Mouse (Mus musculus): ENCODE measurements around the gene Abcg1.

The Abcg1 gene

DNA sequence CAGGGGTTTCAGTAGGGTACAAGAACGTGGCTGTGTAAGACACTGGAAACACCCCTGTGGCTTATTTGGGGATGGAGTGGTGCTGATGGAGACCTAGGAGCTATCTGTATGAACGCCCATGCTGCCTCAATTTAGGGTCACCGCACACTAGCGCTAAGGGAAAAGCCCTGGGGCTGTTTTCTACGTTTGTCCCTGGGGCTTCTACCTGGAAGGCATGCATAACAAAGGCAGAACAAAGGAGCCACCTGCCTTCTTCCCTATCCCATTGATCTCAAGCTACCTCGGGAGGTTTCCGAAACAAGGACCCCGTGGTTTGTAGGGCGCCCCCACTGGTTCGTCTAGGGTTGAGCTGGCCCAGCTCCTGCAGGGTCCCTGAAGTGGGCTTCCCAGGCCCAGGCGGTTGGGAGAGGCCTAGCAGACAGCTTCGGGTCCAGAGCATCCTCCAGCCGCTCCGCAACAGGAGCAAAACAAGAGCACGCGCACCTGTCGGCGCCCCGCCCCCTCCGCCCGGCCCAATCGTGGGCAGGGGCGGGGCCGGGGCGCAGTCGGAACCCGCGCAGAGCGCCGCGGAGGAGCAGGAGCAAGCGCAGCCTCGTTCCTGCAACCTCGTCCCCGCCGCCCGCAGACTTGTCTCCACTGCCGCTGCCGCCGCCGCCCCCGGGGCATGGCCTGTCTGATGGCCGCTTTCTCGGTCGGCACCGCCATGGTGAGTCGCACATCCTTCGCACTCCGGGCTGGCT lies at the start of gene Abcg1:
TSS of gene Abcg1 (plus strand) at position 525 of the 740 bp plus-strand sequence.
- DNase-seq, result peak; percentile 69 to 78

DNA sequence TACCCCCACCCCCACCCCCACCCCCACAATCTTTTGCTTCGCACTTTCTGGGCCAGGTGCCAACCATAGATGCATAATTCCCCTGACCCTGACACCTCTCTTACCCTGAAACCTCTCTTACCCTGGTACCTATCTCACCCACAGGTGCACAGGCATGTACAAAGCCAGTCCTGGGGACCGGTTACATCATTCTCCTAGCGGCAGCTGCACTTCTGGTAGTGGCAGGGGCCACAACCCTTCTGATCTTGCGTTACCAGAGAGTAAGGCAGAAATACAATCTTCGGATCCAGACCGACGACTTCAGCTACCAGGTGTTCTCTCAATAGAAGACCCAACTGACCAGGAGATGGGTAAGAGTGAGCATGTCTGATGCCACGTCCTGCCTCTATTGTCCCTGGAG lies 49.1 kb upstream of the Abcg1 start:
- DNase-seq, result no peak

DNA sequence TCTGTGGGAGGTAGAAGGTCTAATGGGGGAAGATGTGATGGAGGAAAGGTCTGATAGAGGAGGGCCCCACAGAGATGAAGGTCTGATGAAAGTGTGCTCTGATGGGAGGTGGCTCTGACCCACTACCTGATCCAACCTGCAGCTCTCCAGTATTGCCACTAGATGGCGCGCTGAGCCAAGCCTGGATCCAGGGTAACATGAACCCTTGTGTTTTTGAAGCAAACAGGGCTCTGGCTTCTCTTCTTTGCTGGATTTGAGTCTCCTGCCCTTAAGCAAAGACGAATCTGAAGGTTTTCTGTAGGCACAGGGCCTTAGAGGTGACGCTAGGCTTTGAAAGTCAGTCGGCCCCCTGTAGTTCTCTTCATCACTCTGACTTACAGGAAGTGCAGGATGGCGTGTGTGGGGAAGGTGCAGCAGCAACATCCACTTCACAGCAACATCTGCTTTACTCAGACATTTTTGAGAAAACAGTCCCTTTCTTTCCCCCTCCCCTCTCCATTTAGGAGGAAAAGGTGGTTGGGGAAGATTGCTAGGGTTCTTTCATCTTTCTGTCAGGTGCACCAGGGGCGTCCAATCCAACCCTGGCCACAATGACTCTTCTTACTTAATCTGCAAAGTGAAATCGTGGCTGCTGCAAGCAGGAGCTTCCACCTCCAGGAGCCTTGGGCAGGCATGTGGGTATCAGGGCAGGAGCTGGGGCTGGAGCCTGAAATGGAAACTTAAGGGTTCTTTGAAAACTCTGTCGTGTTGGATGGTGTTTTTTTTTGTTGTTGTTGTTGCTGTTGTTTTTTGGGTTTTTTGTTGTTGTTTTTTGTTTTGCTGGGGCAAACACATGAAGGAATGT lies 45.7 kb upstream of the Abcg1 start:
- peak; percentile 63 to 65 for DNase-seq

DNA sequence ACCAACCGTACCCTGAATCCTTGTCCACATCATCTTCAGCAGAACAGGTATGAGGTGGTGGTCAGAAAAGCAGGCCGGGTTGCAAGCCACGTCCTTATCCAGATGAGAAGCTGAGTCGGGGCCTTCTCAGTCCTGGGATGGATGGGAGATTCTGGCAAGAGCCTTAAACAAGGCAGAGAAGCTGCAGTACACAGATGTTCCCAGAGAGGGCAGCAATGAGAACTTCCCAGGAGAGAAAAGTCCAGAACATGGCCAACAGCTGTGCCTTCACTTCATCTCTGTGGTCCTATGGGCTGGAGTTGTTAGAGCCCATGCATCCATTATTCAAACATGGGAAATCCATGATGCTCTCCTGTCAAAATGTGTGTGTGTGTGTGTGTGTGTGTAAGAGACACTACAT lies 39.2 kb upstream of the Abcg1 start:
- DNase-seq, result peak; percentile 77 to 78

DNA sequence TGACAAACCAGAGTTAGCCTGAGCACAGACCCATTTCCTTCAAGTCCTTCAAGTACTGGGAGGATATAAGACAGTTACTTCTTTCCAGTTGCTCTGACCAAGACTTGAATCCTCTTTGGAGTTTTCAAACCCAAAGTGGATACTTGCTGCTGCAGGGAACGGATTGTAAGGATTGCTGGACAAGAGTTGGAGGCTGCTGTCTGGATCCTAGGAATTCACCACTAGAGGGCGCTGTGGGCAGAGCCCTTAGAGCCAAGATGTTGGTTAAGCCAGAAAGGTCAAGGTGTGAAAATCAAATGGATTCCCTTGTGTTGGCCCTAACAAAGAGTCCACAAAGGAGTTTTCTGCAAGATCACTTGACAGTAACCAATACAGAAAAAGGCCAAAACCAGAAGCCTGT lies 38.0 kb upstream of the Abcg1 start:
- DNase-seq, result peak; percentile 75 to 78

DNA sequence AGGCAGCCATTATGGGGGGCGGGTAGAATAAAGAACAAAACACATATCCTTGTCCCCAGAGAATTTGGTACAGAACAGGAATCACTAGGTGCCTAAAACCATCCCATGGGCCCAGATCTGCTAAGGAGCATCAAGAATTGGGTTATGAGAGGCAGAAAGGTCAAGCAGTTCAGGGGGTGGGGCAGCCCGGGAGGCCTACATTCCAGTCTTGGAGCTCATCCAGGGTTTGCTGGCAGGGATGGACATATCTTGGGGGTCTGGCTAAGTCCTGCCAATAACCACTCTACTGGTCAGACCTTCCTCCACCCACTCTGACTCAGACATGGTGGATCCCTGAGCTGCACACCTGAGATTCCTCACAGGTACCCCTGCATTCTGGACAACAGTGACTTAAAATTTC lies 37.4 kb upstream of the Abcg1 start:
- no peak for DNase-seq

DNA sequence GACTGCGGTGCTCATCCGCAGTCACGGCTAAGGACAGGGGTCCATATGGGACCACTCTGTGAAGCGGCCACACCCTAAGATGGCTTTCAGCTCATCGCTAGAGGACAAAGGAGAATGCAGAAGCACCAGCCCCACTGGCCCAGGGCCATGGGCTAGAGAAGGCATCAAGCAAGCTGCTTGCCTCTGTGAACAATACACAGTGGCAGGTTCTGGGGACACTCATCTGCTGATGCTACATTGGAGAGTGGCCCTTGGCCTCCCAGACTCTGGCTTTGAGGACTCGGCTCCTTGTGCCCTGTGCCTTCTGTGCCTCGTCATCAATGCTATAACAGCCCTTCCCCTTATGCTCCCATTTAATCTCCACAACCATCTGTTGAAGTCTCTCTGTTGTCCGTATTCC lies 36.2 kb upstream of the Abcg1 start:
- DNase-seq, result no peak

DNA sequence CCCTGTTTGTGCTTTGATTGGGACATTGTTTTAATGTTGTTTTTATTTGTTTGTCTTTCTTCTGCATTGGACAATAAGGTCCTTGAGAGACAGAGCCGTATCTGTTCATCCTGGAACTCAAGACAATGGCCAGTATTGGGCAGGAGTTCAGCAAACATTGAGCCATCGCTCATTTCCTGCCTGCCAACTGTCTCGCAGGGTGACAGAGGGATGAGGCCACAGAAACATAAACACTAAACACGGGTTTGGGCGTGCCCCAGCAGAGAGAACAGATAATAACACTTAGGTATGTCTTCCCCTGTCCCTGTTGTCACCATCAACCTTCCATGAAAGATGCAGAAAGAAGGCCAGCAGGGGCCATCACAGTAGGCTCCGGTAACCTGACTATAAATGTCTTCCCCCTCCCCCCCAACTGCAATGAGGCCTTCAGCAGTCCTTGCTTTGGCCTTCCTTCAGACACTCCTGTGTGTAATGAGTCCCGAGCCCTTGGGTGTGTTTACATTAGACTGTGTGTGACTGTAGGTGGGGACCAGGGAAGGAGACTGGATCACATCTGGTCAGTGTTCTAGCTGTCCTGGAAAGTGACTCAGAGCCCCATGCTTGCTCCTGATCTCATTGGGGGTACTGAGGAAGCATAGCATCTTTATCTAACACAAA lies 33.2 kb upstream of the Abcg1 start:
- DNase-seq, result no peak

DNA sequence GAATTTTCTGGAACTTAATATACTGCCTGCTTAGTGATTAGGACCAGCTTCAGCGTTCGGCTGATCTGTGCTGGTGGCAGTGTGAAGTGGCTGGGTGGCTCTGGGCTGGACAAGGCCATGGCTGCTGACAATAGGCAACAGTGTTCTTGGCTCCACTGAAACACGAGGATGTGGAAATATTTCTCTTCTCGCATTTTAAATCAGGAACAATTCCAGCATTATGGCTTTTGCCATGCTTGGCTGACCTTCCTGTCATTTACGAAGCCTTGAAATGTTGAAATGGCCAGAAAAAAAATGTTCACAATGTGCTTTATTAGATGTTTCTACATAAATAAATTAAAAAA lies 32.7 kb upstream of the Abcg1 start:
- no peak for DNase-seq

DNA sequence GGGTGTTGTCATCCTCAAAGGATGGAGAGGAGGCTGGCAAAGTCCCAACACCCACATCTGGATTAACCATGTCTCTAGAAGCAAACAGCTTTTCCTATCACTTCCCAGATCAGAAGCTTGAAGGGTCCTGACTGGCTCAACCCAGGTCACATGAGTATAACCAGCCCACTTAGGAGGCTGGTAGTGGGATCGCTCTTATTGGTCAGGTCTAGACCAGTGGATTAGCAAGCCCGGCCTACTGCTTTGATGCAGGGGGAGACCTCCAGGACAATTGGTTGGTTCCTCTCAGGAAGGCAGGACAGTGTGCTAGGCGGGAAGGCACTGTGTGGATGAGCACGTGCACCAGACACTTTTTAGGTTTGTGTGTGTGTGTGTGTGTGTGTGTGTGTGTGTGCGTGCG lies 30.5 kb upstream of the Abcg1 start:
- DNase-seq, result no peak

DNA sequence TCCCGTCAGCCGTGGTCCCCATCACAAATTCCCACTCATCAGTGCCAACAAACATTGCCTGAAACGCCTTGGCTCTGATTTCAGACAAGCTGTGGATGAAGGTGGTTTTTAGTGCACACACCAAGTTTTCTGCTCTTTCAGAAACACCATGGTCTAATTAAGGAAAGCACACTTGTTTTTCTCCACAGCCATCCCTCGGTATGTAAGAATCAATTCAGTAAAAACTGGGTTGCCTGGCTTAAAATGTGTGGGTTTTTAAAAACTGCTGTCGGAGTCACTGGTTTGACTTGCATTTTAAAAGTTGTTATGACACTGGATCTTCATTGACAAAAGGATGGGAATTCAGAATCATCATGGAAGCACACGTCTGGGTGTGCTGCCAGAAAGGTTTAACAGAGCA lies 29.8 kb upstream of the Abcg1 start:
- no peak for DNase-seq

DNA sequence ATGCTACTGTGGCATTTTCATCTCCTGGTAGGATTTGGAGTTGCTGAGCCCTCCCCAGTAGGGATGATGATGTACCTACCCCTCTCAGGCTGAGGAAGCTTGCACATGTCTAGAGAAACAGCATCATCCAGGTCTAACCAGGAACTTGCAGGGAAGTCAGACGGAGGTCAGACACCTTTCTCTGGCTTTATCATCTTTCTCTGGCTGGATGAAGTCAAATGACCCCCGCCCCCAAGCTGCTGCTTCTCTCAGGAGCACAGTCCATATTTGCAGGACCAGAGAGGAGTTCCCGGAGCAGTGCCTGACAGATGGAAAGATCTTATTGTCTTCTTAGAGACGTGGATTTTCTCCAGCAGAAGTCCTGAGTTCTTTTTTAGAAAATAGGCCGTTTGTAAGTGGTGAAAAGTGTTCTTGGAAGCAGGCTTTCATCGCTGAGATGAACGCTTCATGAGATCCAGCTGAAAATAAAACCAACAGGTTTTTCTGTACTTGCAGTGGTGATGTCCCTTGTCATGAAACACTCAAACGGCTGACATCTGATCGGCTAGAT lies 28.6 kb upstream of the Abcg1 start:
- DNase-seq, result no peak

DNA sequence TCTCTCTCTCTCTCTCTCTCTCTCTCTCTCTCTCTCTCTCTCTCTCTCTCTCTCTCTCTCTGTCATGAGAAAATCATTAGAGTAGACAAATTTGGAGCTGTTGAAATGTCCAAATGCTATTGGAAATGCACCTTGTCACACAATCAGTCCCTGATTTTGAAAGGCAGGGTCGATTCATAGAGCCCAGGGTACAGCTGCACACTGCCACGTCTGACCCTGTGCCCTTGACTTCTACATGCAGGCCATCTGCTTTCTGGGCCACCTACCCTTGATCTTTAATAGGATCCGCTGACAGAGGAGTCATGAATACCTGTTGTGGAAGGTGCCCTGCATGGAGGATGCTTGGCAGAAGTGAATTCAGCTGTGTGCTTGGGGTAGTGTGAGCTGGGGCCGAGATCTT lies 28.1 kb upstream of the Abcg1 start:
- DNase-seq, result no peak

DNA sequence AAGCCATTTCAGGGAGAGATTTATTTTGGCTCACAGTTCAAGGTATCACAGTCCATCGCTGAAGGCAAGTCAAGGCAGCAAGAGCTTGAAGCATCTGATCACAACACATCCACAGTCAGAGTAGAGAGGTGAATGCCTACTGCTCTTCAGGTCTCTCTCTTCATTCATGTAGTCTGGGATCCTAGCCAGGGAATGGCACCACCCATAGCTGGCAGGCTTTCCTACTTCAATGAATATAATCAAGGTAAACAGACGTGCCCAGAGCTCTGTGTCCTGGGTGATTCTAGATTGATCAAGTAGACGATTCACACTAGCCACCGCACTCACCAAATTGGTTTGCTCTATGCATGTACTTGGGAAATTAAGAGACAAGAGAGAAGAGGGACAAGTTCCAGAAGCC lies 25.1 kb upstream of the Abcg1 start:
- no peak for DNase-seq

DNA sequence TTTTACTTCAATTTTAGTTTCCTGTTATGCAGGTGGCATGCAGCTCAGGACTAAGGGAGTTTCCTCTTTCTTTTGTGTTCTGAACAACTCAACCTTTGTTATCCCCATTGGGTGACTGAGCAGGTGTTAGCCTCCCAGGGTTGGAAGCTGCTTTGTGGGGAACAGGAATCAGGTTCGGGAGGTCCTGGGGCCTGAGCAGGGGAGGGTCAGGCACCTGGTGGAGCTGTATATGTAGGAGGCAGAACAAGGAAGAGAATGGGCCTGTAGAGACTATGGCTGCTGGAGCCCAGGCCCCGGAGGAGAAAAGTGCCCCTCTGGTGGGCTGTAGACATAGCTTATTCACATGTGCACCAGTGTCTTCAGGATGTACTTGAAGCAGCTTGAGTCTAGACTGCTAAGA lies 24.2 kb upstream of the Abcg1 start:
- DNase-seq, result no peak

DNA sequence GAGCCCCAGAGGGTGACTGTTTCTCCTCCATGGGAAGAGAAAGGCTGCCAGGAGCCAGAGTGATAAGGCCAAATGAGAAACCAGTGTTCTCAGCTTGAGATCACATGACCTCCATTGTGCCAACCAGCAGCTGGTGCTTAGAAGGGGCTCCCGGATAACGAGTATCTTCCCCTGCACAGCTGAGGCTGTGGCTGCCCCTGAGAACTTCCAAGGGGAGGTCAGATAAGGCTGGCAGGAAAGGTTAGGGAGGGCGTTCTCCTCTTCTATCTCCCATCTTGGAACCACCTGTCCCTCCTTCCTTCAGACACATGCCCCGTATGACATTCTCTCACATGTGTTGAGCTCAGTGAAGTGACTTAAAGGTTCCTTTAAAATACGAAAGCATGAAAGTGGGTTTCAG lies 23.3 kb upstream of the Abcg1 start:
- DNase-seq, result no peak

DNA sequence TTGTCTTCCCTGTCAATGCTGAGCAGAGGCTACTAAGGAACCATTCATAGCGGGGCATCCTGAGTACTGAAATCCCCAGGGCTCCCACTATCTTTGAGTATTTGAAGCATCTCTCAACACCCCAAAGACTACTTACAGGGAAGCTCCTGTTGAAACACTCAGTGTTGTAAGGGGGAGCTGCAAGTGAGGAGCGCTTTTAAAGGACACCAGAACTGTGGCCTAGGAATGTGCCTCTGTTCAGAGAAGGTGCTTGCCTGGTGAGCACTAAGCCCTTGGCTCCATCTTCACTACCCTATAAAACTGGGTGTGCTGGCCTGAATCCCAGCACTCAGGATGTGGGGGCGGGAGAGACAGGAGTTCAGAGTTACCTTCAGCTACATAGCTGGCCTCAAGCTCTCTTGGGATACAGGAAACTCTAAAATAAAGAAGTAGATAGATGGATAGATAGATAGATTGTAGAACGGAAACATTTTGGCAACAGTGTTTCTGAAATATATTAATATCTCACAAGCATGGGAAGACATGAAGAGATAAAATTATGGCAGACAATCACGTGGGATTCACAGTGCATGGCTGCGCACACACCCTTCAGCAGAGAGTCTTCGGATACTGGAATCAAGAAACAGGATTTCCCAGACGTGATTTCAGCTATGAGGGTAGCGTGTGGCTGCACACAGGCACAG lies 22.7 kb upstream of the Abcg1 start:
- DNase-seq, result no peak

DNA sequence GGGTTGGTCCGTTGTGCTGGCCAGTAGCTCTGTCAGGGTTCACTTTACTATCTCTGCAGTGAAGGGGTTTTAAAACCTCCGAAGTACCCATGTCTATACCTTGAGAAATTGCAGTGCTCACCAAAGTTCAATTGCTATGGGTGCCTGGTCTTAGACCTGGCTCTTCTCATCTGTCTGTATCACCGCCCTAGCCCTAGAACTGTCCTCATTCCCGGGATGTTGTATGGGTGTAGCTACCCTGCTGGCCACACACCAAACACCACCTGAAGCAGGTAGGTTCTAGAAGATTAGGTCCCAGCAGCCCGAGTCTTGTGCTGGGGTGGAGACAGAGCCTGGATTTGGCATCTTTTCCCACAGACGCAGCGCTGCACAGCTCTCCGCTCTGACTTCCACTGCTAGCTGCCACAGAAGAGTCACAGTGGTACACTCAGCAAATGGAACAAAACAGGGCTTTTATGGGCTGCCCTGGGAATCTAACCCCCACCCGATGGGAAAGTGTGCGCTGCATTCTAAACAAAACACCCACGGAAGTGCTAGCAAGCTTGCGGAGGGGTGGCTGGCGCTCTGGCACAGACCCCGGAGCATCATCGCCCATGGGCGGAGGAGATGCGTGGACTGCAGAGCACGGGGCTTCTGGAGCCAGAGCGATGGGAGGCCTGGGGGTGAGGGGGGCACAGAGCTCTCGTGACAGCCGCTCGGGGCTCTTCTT lies 21.2 kb upstream of the Abcg1 start:
- no peak for DNase-seq

DNA sequence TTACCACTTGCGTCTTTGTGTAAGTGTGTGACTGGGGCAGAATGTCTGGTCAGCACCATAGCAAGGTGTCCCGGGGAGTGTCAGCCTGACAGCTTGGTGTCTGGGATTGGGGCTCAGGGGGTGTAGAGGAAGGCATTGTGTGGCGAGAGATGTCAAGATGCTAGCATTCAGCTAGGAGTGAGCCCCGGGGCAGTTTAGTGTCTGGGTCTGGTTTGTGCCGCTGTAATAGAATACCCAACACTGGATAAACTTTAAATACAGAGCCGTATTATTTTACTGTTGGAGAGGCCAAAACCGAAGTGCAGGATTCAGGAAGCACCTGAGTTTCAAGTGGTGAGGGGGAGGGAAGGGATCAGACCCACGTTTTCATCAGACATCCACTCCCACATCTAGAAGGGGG lies 20.1 kb upstream of the Abcg1 start:
- no peak for DNase-seq

DNA sequence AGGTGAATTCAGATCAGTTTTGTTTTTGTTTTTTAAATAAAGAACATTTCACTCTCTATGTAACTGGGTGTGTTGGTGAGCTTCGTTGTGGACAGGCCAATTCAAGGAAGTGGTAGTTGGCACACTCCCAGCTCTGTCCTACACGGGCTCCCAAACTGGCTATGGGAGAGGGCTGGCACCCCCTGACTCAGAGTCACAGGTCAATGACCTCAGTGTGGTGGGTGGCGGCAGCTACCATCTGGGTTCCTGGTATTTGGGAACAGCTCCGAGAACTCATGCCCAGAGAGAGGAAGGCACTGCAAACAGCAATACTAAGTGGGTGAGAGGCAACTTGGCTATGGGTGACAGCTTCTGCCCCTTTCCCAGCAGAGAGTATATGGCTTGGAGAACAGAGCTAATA lies 19.1 kb upstream of the Abcg1 start:
- DNase-seq, result peak in 1 of 2 experiments; percentile 17

DNA sequence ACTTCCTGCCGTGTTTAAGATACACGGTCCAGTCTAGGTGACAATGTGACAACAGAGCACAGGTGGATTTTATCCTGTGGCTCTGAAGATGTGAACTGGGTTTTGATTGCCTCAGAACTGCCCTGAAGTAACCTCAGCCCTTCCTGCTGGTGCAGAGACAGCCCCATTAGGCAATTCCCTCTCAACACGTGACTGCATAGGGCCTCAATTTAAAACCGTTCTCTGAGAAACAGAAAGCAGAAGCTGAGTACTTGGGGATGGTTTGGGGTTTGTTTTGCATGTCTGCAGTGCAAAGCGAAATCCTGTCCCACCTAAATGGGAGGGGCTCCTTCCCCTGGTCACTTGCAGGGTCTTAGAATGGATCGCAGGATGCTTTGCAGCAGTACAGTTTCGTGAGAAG lies 17.8 kb upstream of the Abcg1 start:
- no peak for DNase-seq

DNA sequence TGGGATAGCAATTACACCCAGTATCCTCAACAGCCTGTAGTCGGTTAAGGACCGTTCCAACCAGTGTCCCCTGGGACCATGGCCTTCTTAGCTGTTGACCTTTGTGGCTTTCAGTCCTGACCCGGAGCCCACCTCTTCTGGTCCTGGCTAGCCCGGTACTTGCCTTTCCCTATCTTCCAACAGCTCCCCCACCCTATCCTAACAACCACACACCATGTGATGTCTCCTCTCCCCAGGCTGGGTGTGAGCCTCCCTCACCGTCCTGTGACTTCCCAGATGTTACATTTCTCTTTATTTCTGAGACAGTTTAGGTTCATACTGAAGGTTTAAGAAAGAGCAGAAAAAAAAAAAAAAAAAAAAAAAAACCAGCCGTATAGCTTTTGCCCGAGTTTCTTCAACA lies 17.1 kb upstream of the Abcg1 start:
- DNase-seq, result no peak
